Mouse (Mus musculus) neural tube, embryonic 13.5 days (tissue): Measurements from ENCODE around the gene Kcnma1. TPM values are rescaled to one million over a fixed set of nuclear protein-coding genes. Genes with fewer than 3 reads are reported as not detected.

Source experiments
- ATAC-seq: fragments of 200-750 bp; cut with Nextera tagmentation; 2 replicates; pipeline ENCODE4 v1.8.0; 2017; ENCODE audit warnings: low read depth, mild to moderate bottlenecking, moderate TSS enrichment, moderate library complexity
- H3K27ac ChIP-seq: fragments of 300-500 bp; sonication (generic); replicated peaks from 2 replicates; pipeline ENCODE4 v1.5.1; 2015; ENCODE audit warnings: moderate library complexity, mild to moderate bottlenecking, inconsistent platforms
- H3K27me3 ChIP-seq: fragments of 300-500 bp; sonication (generic); 2 replicates; pipeline ENCODE4 v1.6.1; 2015; ENCODE audit warnings: mild to moderate bottlenecking, inconsistent platforms
- H3K36me3 ChIP-seq: fragments of 300-500 bp; sonication (generic); 2 replicates; pipeline ENCODE4 v1.6.1; 2015; ENCODE audit warnings: mild to moderate bottlenecking, inconsistent platforms
- H3K4me1 ChIP-seq: fragments of 300-500 bp; sonication (generic); replicated peaks from 2 replicates; pipeline ENCODE4 v1.6.1; 2015; ENCODE audit warnings: inconsistent platforms
- H3K4me2 ChIP-seq: fragments of 300-500 bp; sonication (generic); 2 replicates; pipeline ENCODE4 v1.6.1; 2015; ENCODE audit warnings: inconsistent platforms, mild to moderate bottlenecking, moderate library complexity
- H3K4me3 ChIP-seq: fragments of 300-500 bp; sonication (generic); 2 replicates; pipeline ENCODE4 v1.5.1; 2015; ENCODE audit warnings: mild to moderate bottlenecking, inconsistent platforms
- H3K9ac ChIP-seq: fragments of 300-500 bp; sonication (generic); 2 replicates; pipeline ENCODE4 v1.6.1; 2015; ENCODE audit warnings: moderate library complexity, mild to moderate bottlenecking, inconsistent platforms
- H3K9me3 ChIP-seq: fragments of 300-500 bp; sonication (generic); 2 replicates; pipeline ENCODE4 v1.6.1; 2016; ENCODE audit warnings: inconsistent platforms
- WGBS: fragments of 180-500 bp; shearing (Covaris S2); methylation state at CpG from one replicate; pipeline ENCODE4 v1.1.7; 2015; 5-methylcytosine and 5-hydroxymethylcytosine counted together
- polyA plus RNA-seq: library from polyadenylated mRNA; unstranded; fragments of >200 nt; fragmentation: Nextera tagmentation; extraction: Ambion mirVana; gene quantifications from 2 replicates; pipeline ENCODE4 v1.2.1, GENCODE M21; 2015

Gene Kcnma1
- polyA plus RNA-seq, 1 experiment from 2014 or later = 13.1 TPM

- no peaks in the 10 kb centered on the region for H3K36me3 ChIP-seq
- no peak overlapping the region for H3K4me2 ChIP-seq
- WGBS = 54% methylated on average over 1 of the region's 1 CpGs
- ATAC-seq = no peak
- no peaks in the 10 kb centered on the region for H3K4me1 ChIP-seq
- no peak overlapping the region for H3K9ac ChIP-seq
- H3K9me3 ChIP-seq = no peaks in the 10 kb centered on the region
- H3K27me3 ChIP-seq = peaks cover 6% of the 10 kb centered on the region; the same call in 1 of the 2 replicates
- H3K27ac ChIP-seq = no peak overlapping the region
- no peak overlapping the region for H3K4me3 ChIP-seq
These were observed 485.1 kb downstream of the Kcnma1 start for GRCm38 (mm10) chr14:23529229-23529628.

GRCm38 (mm10) chr14:23525910-23526309 lies 488.4 kb downstream of the Kcnma1 start:
- H3K36me3 ChIP-seq = no peaks in the 10 kb centered on the region
- no peak overlapping the region for H3K4me3 ChIP-seq
- ATAC-seq = no peak
- H3K27me3 ChIP-seq = 0 out of 2 replicates have a peak, but pooled peaks cover 4% of the 10 kb centered on the region
- H3K4me2 ChIP-seq = no peak overlapping the region
- no peak overlapping the region for H3K9ac ChIP-seq
- no peaks in the 10 kb centered on the region for H3K9me3 ChIP-seq
- 83% methylated on average over 1 of the region's 1 CpGs for WGBS
- no peak overlapping the region for H3K27ac ChIP-seq
- no peaks in the 10 kb centered on the region for H3K4me1 ChIP-seq

GRCm38 (mm10) chr14:23523825-23524491 lies 490.3 kb downstream of the Kcnma1 start:
- H3K9me3 ChIP-seq = no peaks in the 10 kb centered on the region
- no peaks in the 10 kb centered on the region for H3K27me3 ChIP-seq
- WGBS = 69% methylated on average over 6 of the region's 6 CpGs
- no peaks in the 10 kb centered on the region for H3K36me3 ChIP-seq
- H3K4me3 ChIP-seq = no peak overlapping the region
- no peak for ATAC-seq
- H3K4me2 ChIP-seq = no peak overlapping the region
- H3K4me1 ChIP-seq = no peaks in the 10 kb centered on the region
- H3K27ac ChIP-seq = no peak overlapping the region
- no peak overlapping the region for H3K9ac ChIP-seq

GRCm38 (mm10) chr14:23522606-23523159 lies 491.6 kb downstream of the Kcnma1 start:
- Histone ChIP-seq H3K4me1 (no peaks in the 10 kb centered on the region), H3K9me3 (no peaks in the 10 kb centered on the region), H3K27ac (no peak overlapping the region), H3K9ac (no peak overlapping the region), H3K4me3 (no peak overlapping the region), H3K36me3 (no peaks in the 10 kb centered on the region), H3K4me2 (no peak overlapping the region), H3K27me3 (no peaks in the 10 kb centered on the region)
- no peak for ATAC-seq
- 73% methylated on average over 4 of the region's 4 CpGs for WGBS

- no peaks in the 10 kb centered on the region for H3K27me3 ChIP-seq
- 73% methylated on average over 10 of the region's 10 CpGs for WGBS
- no peak overlapping the region for H3K4me2 ChIP-seq
- H3K27ac ChIP-seq = no peak overlapping the region
- H3K4me3 ChIP-seq = no peak overlapping the region
- no peaks in the 10 kb centered on the region for H3K4me1 ChIP-seq
- no peaks in the 10 kb centered on the region for H3K9me3 ChIP-seq
- no peak overlapping the region for H3K9ac ChIP-seq
- no peak for ATAC-seq
- no peaks in the 10 kb centered on the region for H3K36me3 ChIP-seq
These were observed 493.1 kb downstream of the Kcnma1 start for GRCm38 (mm10) chr14:23521080-23521684.

- no peak overlapping the region for H3K4me3 ChIP-seq
- H3K9me3 ChIP-seq = no peaks in the 10 kb centered on the region
- no peak overlapping the region for H3K27ac ChIP-seq
- H3K4me2 ChIP-seq = no peak overlapping the region
- WGBS = 95% methylated on average over 2 of the region's 2 CpGs
- no peaks in the 10 kb centered on the region for H3K4me1 ChIP-seq
- H3K36me3 ChIP-seq = no peaks in the 10 kb centered on the region
- ATAC-seq = no peak
- no peak overlapping the region for H3K9ac ChIP-seq
- H3K27me3 ChIP-seq = no peaks in the 10 kb centered on the region
These were observed 496.9 kb downstream of the Kcnma1 start for GRCm38 (mm10) chr14:23517374-23517773.

- 0 out of 2 replicates have a peak overlapping the region, but pooled peaks have one; percentile 33 for H3K27ac ChIP-seq
- no peaks in the 10 kb centered on the region for H3K36me3 ChIP-seq
- ATAC-seq = 0 out of 2 replicates have a peak, but pooled peaks have one; percentile 15
- H3K9me3 ChIP-seq = no peaks in the 10 kb centered on the region
- H3K27me3 ChIP-seq = no peaks in the 10 kb centered on the region
- 76% methylated on average over 5 of the region's 5 CpGs for WGBS
- H3K4me2 ChIP-seq = no peak overlapping the region
- no peak overlapping the region for H3K9ac ChIP-seq
- peaks cover 21% of the 10 kb centered on the region for H3K4me1 ChIP-seq
- H3K4me3 ChIP-seq = no peak overlapping the region
These were observed 504.5 kb downstream of the Kcnma1 start for GRCm38 (mm10) chr14:23509792-23510191.

- no peaks in the 10 kb centered on the region for H3K9me3 ChIP-seq
- no peak overlapping the region for H3K4me2 ChIP-seq
- no peak overlapping the region for H3K27ac ChIP-seq
- no peak overlapping the region for H3K9ac ChIP-seq
- H3K36me3 ChIP-seq = no peaks in the 10 kb centered on the region
- H3K27me3 ChIP-seq = no peaks in the 10 kb centered on the region
- peaks cover 7% of the 10 kb centered on the region; the same call in 1 of the 2 replicates for H3K4me1 ChIP-seq
- 35% methylated on average over 8 of the region's 8 CpGs for WGBS
- no peak for ATAC-seq
- no peak overlapping the region for H3K4me3 ChIP-seq
These were observed 512.0 kb downstream of the Kcnma1 start for GRCm38 (mm10) chr14:23502236-23502790.

- Histone ChIP-seq H3K4me3 (no peak overlapping the region), H3K4me2 (no peak overlapping the region), H3K9me3 (no peaks in the 10 kb centered on the region), H3K27ac (no peak overlapping the region), H3K27me3 (no peaks in the 10 kb centered on the region), H3K4me1 (no peaks in the 10 kb centered on the region), H3K9ac (no peak overlapping the region), H3K36me3 (no peaks in the 10 kb centered on the region)
- 92% methylated on average over 3 of the region's 3 CpGs for WGBS
- no peak for ATAC-seq
These were observed 517.5 kb downstream of the Kcnma1 start for GRCm38 (mm10) chr14:23496801-23497200.

GRCm38 (mm10) chr14:23496236-23496740 lies 518.0 kb downstream of the Kcnma1 start:
- WGBS = 77% methylated on average over 4 of the region's 4 CpGs
- no peaks in the 10 kb centered on the region for H3K27me3 ChIP-seq
- H3K4me3 ChIP-seq = no peak overlapping the region

GRCm38 (mm10) chr14:23494496-23494800 lies 519.8 kb downstream of the Kcnma1 start:
- Histone ChIP-seq H3K4me2 (no peak overlapping the region), H3K4me3 (no peak overlapping the region), H3K36me3 (no peaks in the 10 kb centered on the region), H3K27ac (no peak overlapping the region), H3K9ac (no peak overlapping the region), H3K9me3 (no peaks in the 10 kb centered on the region), H3K27me3 (no peaks in the 10 kb centered on the region), H3K4me1 (no peaks in the 10 kb centered on the region)
- WGBS = 86% methylated on average over 3 of the region's 3 CpGs
- no peak for ATAC-seq

More at GRCm38 (mm10) chr14:23496236-23496740, 518.0 kb downstream of the Kcnma1 start:
- Histone ChIP-seq H3K9me3 (no peaks in the 10 kb centered on the region), H3K27ac (no peak overlapping the region), H3K9ac (no peak overlapping the region), H3K4me2 (no peak overlapping the region), H3K36me3 (no peaks in the 10 kb centered on the region), H3K4me1 (no peaks in the 10 kb centered on the region)
- ATAC-seq = no peak

GRCm38 (mm10) chr14:23493750-23494495 lies 520.4 kb downstream of the Kcnma1 start:
- 81% methylated on average over 8 of the region's 8 CpGs for WGBS
- Histone ChIP-seq H3K4me1 (no peaks in the 10 kb centered on the region), H3K27ac (no peak overlapping the region), H3K36me3 (no peaks in the 10 kb centered on the region), H3K9me3 (no peaks in the 10 kb centered on the region), H3K27me3 (no peaks in the 10 kb centered on the region), H3K4me2 (no peak overlapping the region), H3K9ac (no peak overlapping the region), H3K4me3 (no peak overlapping the region)
- no peak for ATAC-seq
